Mouse (Mus musculus): Measurements from ENCODE around the gene Spata46. TPM values are rescaled to one million over a fixed set of nuclear protein-coding genes. Genes with fewer than 3 reads are reported as not detected.

The Spata46 gene
- polyA plus RNA-seq, 1 experiment, result 0.17 TPM

DNA sequence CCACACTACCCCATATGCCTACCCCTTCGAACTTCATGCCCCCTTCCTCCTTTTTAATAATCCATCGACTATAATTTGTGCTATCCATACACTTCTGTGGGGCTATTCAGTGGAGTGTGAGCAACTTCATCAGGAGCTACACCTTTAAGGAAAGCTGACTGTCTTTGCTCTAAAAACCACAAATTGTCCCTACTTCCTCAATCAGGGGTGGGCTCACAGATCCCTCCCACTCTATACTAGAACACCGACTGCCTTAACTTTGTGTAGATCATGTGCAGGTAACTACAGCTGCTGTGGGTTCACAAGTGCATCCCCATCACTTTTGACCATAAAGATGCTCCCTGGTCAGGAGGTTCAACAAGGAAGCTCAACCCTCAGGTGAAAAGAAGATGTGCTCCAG is 31.3 kb downstream of the Spata46 start:
- TF ChIP-seq POLR2A (IDR thresholded peaks at IDR 0.05; ENCODE audit: low read depth, low read length) (no peak), CTCF (conservative IDR thresholded peaks at IDR 0.05; ENCODE audit: insufficient read depth, insufficient read length, low read depth, low read length) (no peak)
- no peaks in the 10 kb centered on the region for H3K36me3 ChIP-seq (ENCODE audit: control insufficient read depth, insufficient read depth, low read length)
- H3K4me1 ChIP-seq (ENCODE audit: control insufficient read depth, insufficient read depth, low read length), result peaks cover 4% of the 10 kb centered on the region; the same call in 1 of the 2 replicates
- H3K4me3 ChIP-seq (ENCODE audit: insufficient read depth, low read depth, low read length), result no peak overlapping the region
- DNase-seq, result no peak
- WGBS, result 91% methylated on average over 3 of the region's 3 CpGs
- H3K27ac ChIP-seq (ENCODE audit: insufficient read depth, low read depth, low read length), result no peak overlapping the region
- H3K27me3 ChIP-seq (replicated peaks; ENCODE audit: control insufficient read depth, insufficient read depth, low read length), result no peaks in the 10 kb centered on the region

DNA sequence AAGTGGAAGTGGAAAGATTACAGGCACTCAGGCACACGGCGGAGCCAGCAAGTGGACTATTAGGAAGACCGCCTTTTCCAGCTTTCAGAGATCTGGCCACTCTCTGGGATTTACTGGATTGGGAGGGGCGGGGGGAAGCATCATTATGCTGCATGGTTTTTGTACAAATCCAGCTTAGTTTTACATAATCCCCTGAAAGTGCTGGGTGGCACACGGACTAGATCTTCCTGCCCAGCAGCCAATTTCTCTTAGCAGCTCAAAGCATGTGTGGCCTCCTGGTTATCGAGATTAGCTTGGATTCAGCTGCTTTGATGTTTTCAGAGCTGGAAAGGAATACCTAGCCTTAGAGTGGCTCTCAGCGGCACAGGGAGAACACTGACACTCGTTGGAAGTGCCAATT is 34.5 kb downstream of the Spata46 start:
- Histone ChIP-seq H3K27me3 (replicated peaks; ENCODE audit: control insufficient read depth, insufficient read depth, low read length) (no peaks in the 10 kb centered on the region), H3K4me1 (ENCODE audit: control insufficient read depth, insufficient read depth, low read length) (peaks cover 4% of the 10 kb centered on the region; the same call in 1 of the 2 replicates), H3K4me3 (ENCODE audit: insufficient read depth, low read depth, low read length) (no peak overlapping the region), H3K27ac (ENCODE audit: insufficient read depth, low read depth, low read length) (no peak overlapping the region), H3K36me3 (ENCODE audit: control insufficient read depth, insufficient read depth, low read length) (no peaks in the 10 kb centered on the region)
- TF ChIP-seq CTCF (conservative IDR thresholded peaks at IDR 0.05; ENCODE audit: insufficient read depth, insufficient read length, low read depth, low read length) (no peak), POLR2A (IDR thresholded peaks at IDR 0.05; ENCODE audit: low read depth, low read length) (no peak)
- no peak for DNase-seq
- WGBS, result 82% methylated on average over 8 of the region's 8 CpGs

DNA sequence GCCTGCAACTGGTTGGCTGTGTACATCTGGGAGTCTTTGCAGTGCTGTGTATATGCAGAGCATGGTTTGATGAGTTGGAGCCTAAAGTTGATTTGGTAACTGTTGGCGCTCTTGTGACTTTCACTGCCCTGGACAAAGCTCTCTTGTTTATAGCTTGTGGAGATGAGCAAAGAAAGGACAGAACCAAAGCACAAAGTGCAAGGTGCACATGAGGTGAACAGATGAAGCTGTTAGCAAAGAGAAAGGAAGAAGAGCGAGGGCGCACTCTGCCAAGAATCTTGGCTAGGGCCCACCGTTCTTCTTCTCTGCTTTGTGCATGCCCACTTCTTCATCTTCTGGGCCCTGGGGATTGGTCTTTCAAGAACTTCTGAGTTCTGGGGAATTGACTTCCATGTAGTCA is 35.3 kb downstream of the Spata46 start:
- H3K4me3 ChIP-seq (ENCODE audit: insufficient read depth, low read depth, low read length), result no peak overlapping the region
- DNase-seq, result peak; percentile 74
- peaks cover 4% of the 10 kb centered on the region; the same call in 1 of the 2 replicates for H3K4me1 ChIP-seq (ENCODE audit: control insufficient read depth, insufficient read depth, low read length)
- WGBS, result 61% methylated on average over 4 of the region's 4 CpGs
- TF ChIP-seq CTCF (conservative IDR thresholded peaks at IDR 0.05; ENCODE audit: insufficient read depth, insufficient read length, low read depth, low read length) (no peak), POLR2A (IDR thresholded peaks at IDR 0.05; ENCODE audit: low read depth, low read length) (no peak)
- no peaks in the 10 kb centered on the region for H3K27me3 ChIP-seq (replicated peaks; ENCODE audit: control insufficient read depth, insufficient read depth, low read length)
- no peaks in the 10 kb centered on the region; the same call in 1 of the 2 replicates for H3K36me3 ChIP-seq (ENCODE audit: control insufficient read depth, insufficient read depth, low read length)
- H3K27ac ChIP-seq (ENCODE audit: insufficient read depth, low read depth, low read length), result no peak overlapping the region; the same call in 1 of the 2 replicates

DNA sequence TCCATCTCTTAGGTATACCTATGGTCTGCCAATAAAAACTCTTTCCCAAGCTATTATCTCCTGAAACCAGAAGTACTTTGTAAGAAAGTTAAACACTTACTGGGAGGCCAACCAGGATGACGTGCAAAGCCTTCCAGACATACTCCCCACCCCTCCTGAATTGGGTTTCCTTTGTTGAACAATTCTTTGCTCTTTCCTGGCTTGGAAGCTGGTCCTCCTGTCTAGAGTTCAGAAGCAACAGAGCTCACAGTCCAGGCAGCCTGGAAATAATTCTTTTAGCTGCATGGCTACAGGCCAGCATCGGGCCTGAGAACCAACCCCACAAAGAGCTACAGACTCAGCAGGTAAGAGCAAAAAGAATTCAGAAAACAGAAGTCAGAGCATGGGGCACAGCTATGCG is 37.7 kb downstream of the Spata46 start:
- H3K27me3 ChIP-seq (replicated peaks; ENCODE audit: control insufficient read depth, insufficient read depth, low read length), result no peaks in the 10 kb centered on the region
- H3K4me3 ChIP-seq (ENCODE audit: insufficient read depth, low read depth, low read length), result no peak overlapping the region
- TF ChIP-seq POLR2A (IDR thresholded peaks at IDR 0.05; ENCODE audit: low read depth, low read length), result no peak
- no peak for TF ChIP-seq CTCF (conservative IDR thresholded peaks at IDR 0.05; ENCODE audit: insufficient read depth, insufficient read length, low read depth, low read length)
- peaks cover 4% of the 10 kb centered on the region; the same call in 1 of the 2 replicates for H3K4me1 ChIP-seq (ENCODE audit: control insufficient read depth, insufficient read depth, low read length)
- no peaks in the 10 kb centered on the region; the same call in 1 of the 2 replicates for H3K36me3 ChIP-seq (ENCODE audit: control insufficient read depth, insufficient read depth, low read length)
- no peak overlapping the region for H3K27ac ChIP-seq (ENCODE audit: insufficient read depth, low read depth, low read length)
- DNase-seq, result peak; percentile 83
- 37% methylated on average over 3 of the region's 3 CpGs for WGBS

DNA sequence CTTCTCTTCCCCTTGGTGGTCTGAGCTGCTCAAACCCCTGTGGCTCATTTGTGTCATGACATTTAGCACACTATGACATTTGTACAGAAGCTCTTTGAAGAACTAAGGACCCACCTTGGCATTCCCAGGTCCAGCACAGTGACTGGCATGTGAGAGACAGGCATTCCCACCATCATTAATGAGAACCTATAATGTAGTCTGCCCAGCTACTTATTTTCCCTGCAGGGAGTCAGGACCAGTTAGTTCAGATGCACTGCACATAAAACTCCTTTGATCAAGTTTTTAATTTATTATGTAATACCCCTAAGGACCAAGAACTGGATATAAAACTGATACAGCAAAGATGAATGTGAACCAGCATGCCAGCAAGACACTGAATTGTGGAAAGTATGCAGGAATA is 42.5 kb downstream of the Spata46 start:
- no peak for DNase-seq
- H3K4me3 ChIP-seq (ENCODE audit: insufficient read depth, low read depth, low read length), result no peak overlapping the region
- H3K27ac ChIP-seq (ENCODE audit: insufficient read depth, low read depth, low read length), result no peak overlapping the region
- no peaks in the 10 kb centered on the region for H3K4me1 ChIP-seq (ENCODE audit: control insufficient read depth, insufficient read depth, low read length)
- TF ChIP-seq POLR2A (IDR thresholded peaks at IDR 0.05; ENCODE audit: low read depth, low read length) (no peak), CTCF (conservative IDR thresholded peaks at IDR 0.05; ENCODE audit: insufficient read depth, insufficient read length, low read depth, low read length) (no peak)
- no peaks in the 10 kb centered on the region; the same call in 1 of the 2 replicates for H3K36me3 ChIP-seq (ENCODE audit: control insufficient read depth, insufficient read depth, low read length)
- no peaks in the 10 kb centered on the region for H3K27me3 ChIP-seq (replicated peaks; ENCODE audit: control insufficient read depth, insufficient read depth, low read length)

DNA sequence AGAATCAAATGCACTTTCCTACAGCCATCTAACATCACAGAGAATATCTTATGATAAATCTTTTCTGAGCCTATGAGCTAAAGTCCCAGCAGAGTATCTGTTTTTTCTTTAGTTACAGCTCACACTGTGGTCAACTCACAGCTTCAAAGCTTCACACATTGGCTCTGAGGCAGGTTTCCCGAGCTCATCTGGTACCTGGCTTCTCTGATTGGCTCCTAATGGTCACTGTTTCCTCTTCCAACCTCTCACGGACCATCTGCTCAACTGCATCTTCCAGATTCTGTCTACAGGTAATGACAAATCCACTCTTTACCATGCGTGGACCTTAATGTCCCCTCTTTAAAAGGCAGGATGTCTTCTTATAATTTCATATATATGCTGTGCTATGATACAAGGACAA is 44.7 kb downstream of the Spata46 start:
- H3K4me3 ChIP-seq (ENCODE audit: insufficient read depth, low read depth, low read length), result no peak overlapping the region
- H3K27ac ChIP-seq (ENCODE audit: insufficient read depth, low read depth, low read length), result no peak overlapping the region
- no peaks in the 10 kb centered on the region for H3K4me1 ChIP-seq (ENCODE audit: control insufficient read depth, insufficient read depth, low read length)
- no peak for DNase-seq
- WGBS, result 76% methylated on average over 3 of the region's 3 CpGs
- TF ChIP-seq POLR2A (IDR thresholded peaks at IDR 0.05; ENCODE audit: low read depth, low read length), result no peak
- TF ChIP-seq CTCF (conservative IDR thresholded peaks at IDR 0.05; ENCODE audit: insufficient read depth, insufficient read length, low read depth, low read length), result no peak
- no peaks in the 10 kb centered on the region for H3K27me3 ChIP-seq (replicated peaks; ENCODE audit: control insufficient read depth, insufficient read depth, low read length)
- H3K36me3 ChIP-seq (ENCODE audit: control insufficient read depth, insufficient read depth, low read length), result no peaks in the 10 kb centered on the region; the same call in 1 of the 2 replicates

DNA sequence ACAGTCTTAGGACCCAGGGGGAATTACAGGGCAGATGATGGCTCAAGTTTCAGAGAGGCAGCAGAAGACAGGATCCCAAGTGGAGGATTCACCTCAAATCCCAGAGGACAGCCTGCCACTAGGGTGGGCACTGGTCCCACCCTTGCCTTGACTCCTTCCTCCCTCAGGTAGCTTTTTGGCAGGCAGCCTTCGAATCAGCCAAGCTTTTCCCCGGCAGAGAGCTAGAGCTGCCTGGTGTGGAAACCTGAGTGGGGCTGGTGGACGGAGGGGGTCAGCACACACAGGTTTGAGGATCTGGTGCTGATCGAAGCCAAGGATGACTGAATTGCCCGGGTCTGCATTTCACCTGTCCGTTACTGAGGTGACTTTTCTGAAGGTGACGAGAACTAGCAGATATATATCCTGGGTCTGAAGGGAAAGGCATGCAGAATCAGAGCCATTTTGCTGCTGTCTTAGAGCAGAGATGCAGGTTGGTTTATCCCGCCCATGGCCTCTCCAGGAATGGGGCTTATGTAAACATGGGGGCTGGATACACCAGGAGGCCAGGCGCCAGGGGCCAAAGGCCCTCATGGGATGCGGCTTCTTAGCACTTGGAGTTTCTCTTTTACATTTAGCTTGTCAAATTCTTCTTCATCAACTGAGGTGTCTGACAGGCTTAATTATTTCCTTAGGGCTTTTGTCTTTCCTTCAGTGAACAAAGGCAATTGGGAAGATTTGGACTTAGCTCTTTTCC is 51.7 kb downstream of the Spata46 start:
- Histone ChIP-seq H3K36me3 (ENCODE audit: control insufficient read depth, insufficient read depth, low read length) (no peaks in the 10 kb centered on the region), H3K27ac (ENCODE audit: insufficient read depth, low read depth, low read length) (no peak overlapping the region), H3K27me3 (replicated peaks; ENCODE audit: control insufficient read depth, insufficient read depth, low read length) (no peaks in the 10 kb centered on the region), H3K4me3 (ENCODE audit: insufficient read depth, low read depth, low read length) (no peak overlapping the region), H3K4me1 (ENCODE audit: control insufficient read depth, insufficient read depth, low read length) (no peaks in the 10 kb centered on the region)
- no peak for DNase-seq
- WGBS, result 62% methylated on average over 10 of the region's 10 CpGs
- TF ChIP-seq CTCF (conservative IDR thresholded peaks at IDR 0.05; ENCODE audit: insufficient read depth, insufficient read length, low read depth, low read length), result no peak

Other genes starting within 250 kb of the Spata46 start
- gene Ddr2, start 198.0 kb upstream of the Spata46 start, polyA plus RNA-seq (2012; rRNA removed), result 9.5 and 9.7 TPM in 2 replicates
- 31.6 and 34.3 TPM in 2 replicates for gene Uap1, start 133.8 kb upstream of the Spata46 start, polyA plus RNA-seq (2012; rRNA removed)
- 20.8 and 27.6 TPM in 2 replicates for gene Uhmk1, start 93.4 kb upstream of the Spata46 start, polyA plus RNA-seq (2012; rRNA removed)
- gene Sh2d1b2, start 76.1 kb upstream of the Spata46 start, polyA plus RNA-seq (2012; rRNA removed), result not detected in 2 replicates
- gene Sh2d1b1, start 31.5 kb upstream of the Spata46 start, polyA plus RNA-seq (2012; rRNA removed), result 0.37 and 0.50 TPM in 2 replicates
- 14.5 and 15.5 TPM in 2 replicates for gene Gm7694, start 2.5 kb upstream of the Spata46 start, polyA plus RNA-seq (2012; rRNA removed)